In genomic region chr7:141264761-141265410, GRCm38 (mm10) we compare ENCODE assay signal across 8 mouse cellular contexts. TPM values are rescaled to one million over a fixed set of nuclear protein-coding genes. Genes with fewer than 3 reads are reported as not detected.
DNase-seq lines count a peak whose midpoint lies in the region; ATAC-seq lines count a peak whose summit lies in the region.

No protein-coding gene starts in this region.

- H3K36me3 ChIP-seq in forebrain, embryonic 16.5 days (ENCODE audit: control insufficient read depth, insufficient read depth), result peaks cover 30% of the 10 kb centered on the region
- H3K36me3 ChIP-seq in kidney, embryonic 16.5 days (ENCODE audit: insufficient read depth, low read length), result peaks cover 44% of the 10 kb centered on the region

- H3K4me2 ChIP-seq in forebrain, embryonic 16.5 days (ENCODE audit: low read length), result no peak overlapping the region
- peak overlapping the region; percentile 78 for H3K4me2 ChIP-seq in kidney, embryonic 16.5 days (replicated peaks; ENCODE audit: low read depth, low read length)

- H3K27ac ChIP-seq in forebrain, embryonic 16.5 days (ENCODE audit: low read length), result no peak overlapping the region
- H3K27ac ChIP-seq in kidney, embryonic 16.5 days (ENCODE audit: low read length), result no peak overlapping the region

- H3K27me3 ChIP-seq in forebrain, embryonic 16.5 days (replicated peaks; ENCODE audit: control insufficient read depth, insufficient read depth, low read length), result no peaks in the 10 kb centered on the region
- no peaks in the 10 kb centered on the region for H3K27me3 ChIP-seq in kidney, embryonic 16.5 days (ENCODE audit: insufficient read depth, low read length)

- WGBS in forebrain, embryonic 16.5 days, result 37% methylated on average over 12 of the region's 12 CpGs
- 25% methylated on average over 12 of the region's 12 CpGs for WGBS in kidney, embryonic 16.5 days

- H3K9ac ChIP-seq in forebrain, embryonic 16.5 days (replicated peaks; ENCODE audit: low read depth, low read length), result no peak overlapping the region
- H3K9ac ChIP-seq in kidney, embryonic 16.5 days (replicated peaks; ENCODE audit: low read length), result no peak overlapping the region

- DNase-seq in gastrocnemius, adult 18-20 months (ENCODE audit: low spot score), result peak; percentile 22
- no peak for DNase-seq in gastrocnemius, postnatal 10 days
- DNase-seq in lung, postnatal 4 days, result peak; percentile 53 to 63
- peak; percentile 39 to 47 for DNase-seq in spleen, postnatal 14 days (ENCODE audit: low spot score in 2 of 2)
- DNase-seq in urinary bladder, postnatal 25 days (ENCODE audit: low spot score), result no peak

- peaks cover 5% of the 10 kb centered on the region for H3K4me1 ChIP-seq in forebrain, embryonic 16.5 days (replicated peaks; ENCODE audit: control insufficient read depth, insufficient read depth, low read length)
- peaks cover 14% of the 10 kb centered on the region for H3K4me1 ChIP-seq in kidney, embryonic 16.5 days (ENCODE audit: insufficient read depth, low read length)

- H3K4me3 ChIP-seq in forebrain, embryonic 16.5 days (replicated peaks; ENCODE audit: low read length), result no peak overlapping the region
- no peak overlapping the region for H3K4me3 ChIP-seq in kidney, embryonic 16.5 days (ENCODE audit: low read length)

- no peaks in the 10 kb centered on the region for H3K9me3 ChIP-seq in forebrain, embryonic 16.5 days (ENCODE audit: control insufficient read depth, low read length)
- no peaks in the 10 kb centered on the region for H3K9me3 ChIP-seq in kidney, embryonic 16.5 days (ENCODE audit: low read length)

- peak; percentile 48 for ATAC-seq in activated CD4-positive, CD25-positive, alpha-beta regulatory T cell, adult 4 months
- peak; percentile 64 for ATAC-seq in forebrain, embryonic 16.5 days
- ATAC-seq in kidney, embryonic 16.5 days (ENCODE audit: low FRiP score, low TSS enrichment), result peak; percentile 66

RNA-seq across cellular contexts. Expression of gene Irf7, which starts 1.4 kb away (rescaled TPM):
- 1 to 10 TPM in 1 of 2 experiments, under 1 TPM in 1; 0.25 to 1.4 TPM for total RNA-seq in gastrocnemius, adult 18-20 months (2021)
- 1 to 10 TPM in 1 of 2 experiments, under 1 TPM in 1; 0.59 to 1.2 TPM for total RNA-seq in gastrocnemius, postnatal 10 days (2021)
- polyA plus RNA-seq in activated CD4-positive, CD25-positive, alpha-beta regulatory T cell, adult 4 months (2017; shearing (Covaris generic)), result 100 to 1,000 TPM in 1 of 2 experiments, 10 to 100 TPM in 1; 92.0 to 108 TPM
- 0.76 and 1.9 TPM in 2 replicates for polyA plus RNA-seq in forebrain, embryonic 16.5 days (2015; fragmentation: Nextera tagmentation; extraction: Ambion mirVana)
- polyA plus RNA-seq in kidney, embryonic 16.5 days (2015; fragmentation: Nextera tagmentation; extraction: Ambion mirVana), result 3.2 and 6.0 TPM in 2 replicates

RNA-seq across cellular contexts. Expression of gene Cdhr5, which starts 11.7 kb away (rescaled TPM):
- not detected for total RNA-seq in gastrocnemius, adult 18-20 months (2021)
- total RNA-seq in gastrocnemius, postnatal 10 days (2021), result 1 to 10 TPM; 1.0 to 1.1 TPM
- not detected for polyA plus RNA-seq in activated CD4-positive, CD25-positive, alpha-beta regulatory T cell, adult 4 months (2017; shearing (Covaris generic))
- polyA plus RNA-seq in forebrain, embryonic 16.5 days (2015; fragmentation: Nextera tagmentation; extraction: Ambion mirVana), result not detected in 2 replicates
- polyA plus RNA-seq in kidney, embryonic 16.5 days (2015; fragmentation: Nextera tagmentation; extraction: Ambion mirVana), result 15.4 and 16.3 TPM in 2 replicates

RNA-seq across cellular contexts. Expression of gene Sct, which starts 14.0 kb away (rescaled TPM):
- not detected for total RNA-seq in gastrocnemius, adult 18-20 months (2021)
- 1 to 10 TPM in 1 of 2 experiments, under 1 TPM in 1; 0.99 to 2.5 TPM for total RNA-seq in gastrocnemius, postnatal 10 days (2021)
- polyA plus RNA-seq in activated CD4-positive, CD25-positive, alpha-beta regulatory T cell, adult 4 months (2017; shearing (Covaris generic)), result not detected
- polyA plus RNA-seq in forebrain, embryonic 16.5 days (2015; fragmentation: Nextera tagmentation; extraction: Ambion mirVana), result 0.55 and 2.0 TPM in 2 replicates
- 45.2 and 47.1 TPM in 2 replicates for polyA plus RNA-seq in kidney, embryonic 16.5 days (2015; fragmentation: Nextera tagmentation; extraction: Ambion mirVana)

RNA-seq across cellular contexts. Expression of gene Drd4, which starts 26.9 kb away (rescaled TPM):
- not detected for total RNA-seq in gastrocnemius, adult 18-20 months (2021)
- total RNA-seq in gastrocnemius, postnatal 10 days (2021), result under 1 TPM; 0.70 to 0.99 TPM
- polyA plus RNA-seq in activated CD4-positive, CD25-positive, alpha-beta regulatory T cell, adult 4 months (2017; shearing (Covaris generic)), result not detected
- polyA plus RNA-seq in forebrain, embryonic 16.5 days (2015; fragmentation: Nextera tagmentation; extraction: Ambion mirVana), result 0.47 and 0.52 TPM in 2 replicates
- polyA plus RNA-seq in kidney, embryonic 16.5 days (2015; fragmentation: Nextera tagmentation; extraction: Ambion mirVana), result 1.3 and 1.5 TPM in 2 replicates

RNA-seq across cellular contexts. Expression of gene Phrf1, which starts 36.3 kb away (rescaled TPM):
- 10 to 100 TPM; 19.5 to 24.8 TPM for total RNA-seq in gastrocnemius, adult 18-20 months (2021)
- 10 to 100 TPM; 29.8 to 37.0 TPM for total RNA-seq in gastrocnemius, postnatal 10 days (2021)
- polyA plus RNA-seq in activated CD4-positive, CD25-positive, alpha-beta regulatory T cell, adult 4 months (2017; shearing (Covaris generic)), result 10 to 100 TPM; 51.4 to 60.8 TPM
- polyA plus RNA-seq in forebrain, embryonic 16.5 days (2015; fragmentation: Nextera tagmentation; extraction: Ambion mirVana), result 90.2 and 96.1 TPM in 2 replicates
- 81.2 and 93.0 TPM in 2 replicates for polyA plus RNA-seq in kidney, embryonic 16.5 days (2015; fragmentation: Nextera tagmentation; extraction: Ambion mirVana)

Comparison
In these comparisons a context has a peak if more than half of its experiments do, and no peak if none do; other contexts are left out.
1. DNase-seq: peak in gastrocnemius, adult 18-20 months (single experiment), lung, postnatal 4 days (2 of 2) and spleen, postnatal 14 days (2 of 2); none in gastrocnemius, postnatal 10 days (single experiment) and urinary bladder, postnatal 25 days (single experiment).
2. RNA of gene Irf7, which starts 1.4 kb away (polyA plus RNA-seq): 92.0 to 108 TPM in activated CD4-positive, CD25-positive, alpha-beta regulatory T cell, adult 4 months; 3.2 to 6.0 TPM in kidney, embryonic 16.5 days and 0.76 to 1.9 TPM in forebrain, embryonic 16.5 days; every median in the first group is over 10 times any median in the second.
3. RNA of gene Cdhr5, which starts 11.7 kb away (polyA plus RNA-seq): 15.4 to 16.3 TPM in kidney, embryonic 16.5 days; not detected in activated CD4-positive, CD25-positive, alpha-beta regulatory T cell, adult 4 months and not detected in forebrain, embryonic 16.5 days; every median in the first group is over 10 times any median in the second.
4. RNA of gene Sct, which starts 14.0 kb away (polyA plus RNA-seq): 45.2 to 47.1 TPM in kidney, embryonic 16.5 days; 0.55 to 2.0 TPM in forebrain, embryonic 16.5 days and not detected in activated CD4-positive, CD25-positive, alpha-beta regulatory T cell, adult 4 months; every median in the first group is over 10 times any median in the second.
5. Peak in every context shown above with its lines, with median percentiles within 50 percentile points of each other: ATAC-seq.